Mouse (Mus musculus) CH12.LX (cell line): ENCODE results near the gene Scn3b.

ENCODE experiments used
- CHD1 ChIP-seq: IDR thresholded peaks from 2 replicates; pipeline ENCODE4 v1.6.1; 2012; ENCODE audit warnings: low read depth, low read length, improper control_type of control experiment, inconsistent platforms
- CHD2 ChIP-seq: IDR thresholded peaks from 2 replicates; pipeline ENCODE4 v1.6.1; 2011; ENCODE audit warnings: low read length, improper control_type of control experiment
- CTCF ChIP-seq, 2 experiments: IDR thresholded peaks in 1 of 2; conservative IDR thresholded peaks in 1 of 2; 2 replicates each; pipeline ENCODE4 v1.5.1; 2011 to 2012; ENCODE audit warnings: low read depth in 2 of 2, low read length in 2 of 2, improper control_type of control experiment in 1 of 2, inconsistent platforms in 1 of 2, mild to moderate bottlenecking in 1 of 2, moderate library complexity in 1 of 2
- EP300 ChIP-seq: IDR thresholded peaks from 2 replicates; pipeline ENCODE4 v1.6.1; 2011; ENCODE audit warnings: low read length, improper control_type of control experiment
- ETS1 ChIP-seq: conservative IDR thresholded peaks from 2 replicates; pipeline ENCODE4 v1.6.1; 2012; ENCODE audit warnings: low read depth, mild to moderate bottlenecking, inconsistent platforms, low read length, improper control_type of control experiment, moderate library complexity
- MYC ChIP-seq: IDR thresholded peaks from 2 replicates; pipeline ENCODE4 v1.6.1; 2011; ENCODE audit warnings: low read depth, mild to moderate bottlenecking, improper control_type of control experiment, low read length
- NELFE ChIP-seq: IDR thresholded peaks from 2 replicates; pipeline ENCODE4 v1.6.1; 2011; ENCODE audit warnings: low read depth, low read length, improper control_type of control experiment
- NRF1 ChIP-seq: IDR thresholded peaks from 2 replicates; pipeline ENCODE4 v1.6.1; 2014; ENCODE audit warnings: low read depth, mild to moderate bottlenecking, inconsistent platforms, low read length, improper control_type of control experiment, moderate library complexity
- POLR2A ChIP-seq: IDR thresholded peaks from 2 replicates; pipeline ENCODE4 v1.6.1; 2011; ENCODE audit warnings: low read depth, mild to moderate bottlenecking, improper control_type of control experiment, low read length
- RCOR1 ChIP-seq: conservative IDR thresholded peaks from 2 replicates; pipeline ENCODE4 v1.6.1; 2012; ENCODE audit warnings: low read depth, mild to moderate bottlenecking, inconsistent platforms, low read length, improper control_type of control experiment
- TCF12 ChIP-seq: IDR thresholded peaks from 2 replicates; pipeline ENCODE4 v1.6.1; 2014; ENCODE audit warnings: low read depth, mild to moderate bottlenecking, inconsistent platforms, low read length, improper control_type of control experiment
- UBTF ChIP-seq: IDR thresholded peaks from 2 replicates; pipeline ENCODE4 v1.6.1; 2012; ENCODE audit warnings: low read depth, mild to moderate bottlenecking, inconsistent platforms, low read length, improper control_type of control experiment, moderate library complexity
- USF1 ChIP-seq: IDR thresholded peaks from 2 replicates; pipeline ENCODE4 v1.6.1; 2014; ENCODE audit warnings: low read depth, mild to moderate bottlenecking, inconsistent platforms, low read length, improper control_type of control experiment

DNA sequence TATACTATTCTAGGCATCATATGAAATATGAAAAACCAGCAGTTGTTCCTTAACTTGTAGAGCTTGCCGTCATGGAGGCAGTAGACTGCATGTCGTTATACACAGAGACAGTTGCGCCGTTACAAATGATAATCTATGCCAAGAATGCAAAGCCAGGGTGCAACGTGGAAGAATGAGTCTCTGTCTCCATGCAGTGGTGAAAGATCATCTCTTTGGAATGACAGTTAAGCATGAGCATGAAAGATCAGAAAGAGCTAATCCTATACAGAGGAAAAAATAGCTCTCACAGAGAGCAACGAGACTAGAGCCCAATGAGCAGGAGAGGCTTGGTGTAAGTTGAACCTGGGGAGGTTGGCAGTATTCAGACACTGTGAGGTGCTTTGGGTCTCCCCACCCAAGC lies 22.3 kb upstream of the Scn3b start:
- TF ChIP-seq POLR2A (no peak), USF1 (no peak), EP300 (no peak), CHD2 (no peak), CTCF (conservative IDR thresholded peaks at IDR 0.05 in 1 of 2, IDR thresholded peaks at IDR 0.05 in 1 of 2; ENCODE audit: low read depth in 2 of 2, low read length in 2 of 2) (no peak), MYC (no peak), TCF12 (no peak), RCOR1 (no peak), NELFE (no peak), UBTF (no peak), ETS1 (no peak), CHD1 (no peak), NRF1 (no peak)
